Mouse (Mus musculus) ES-E14 (cell line): Measurements from ENCODE around the gene Clec16a.

ENCODE experiments used
- HCFC1 ChIP-seq: IDR thresholded peaks from 2 replicates; pipeline ENCODE4 v1.6.1; 2012; ENCODE audit warnings: low read length, inconsistent platforms, borderline replicate concordance; ENCODE audit not compliant: insufficient read depth
- ZC3H11A ChIP-seq: IDR thresholded peaks from 2 replicates; pipeline ENCODE4 v1.6.1; 2012; ENCODE audit warnings: low read depth, mild to moderate bottlenecking, inconsistent platforms, low read length, borderline replicate concordance

DNA sequence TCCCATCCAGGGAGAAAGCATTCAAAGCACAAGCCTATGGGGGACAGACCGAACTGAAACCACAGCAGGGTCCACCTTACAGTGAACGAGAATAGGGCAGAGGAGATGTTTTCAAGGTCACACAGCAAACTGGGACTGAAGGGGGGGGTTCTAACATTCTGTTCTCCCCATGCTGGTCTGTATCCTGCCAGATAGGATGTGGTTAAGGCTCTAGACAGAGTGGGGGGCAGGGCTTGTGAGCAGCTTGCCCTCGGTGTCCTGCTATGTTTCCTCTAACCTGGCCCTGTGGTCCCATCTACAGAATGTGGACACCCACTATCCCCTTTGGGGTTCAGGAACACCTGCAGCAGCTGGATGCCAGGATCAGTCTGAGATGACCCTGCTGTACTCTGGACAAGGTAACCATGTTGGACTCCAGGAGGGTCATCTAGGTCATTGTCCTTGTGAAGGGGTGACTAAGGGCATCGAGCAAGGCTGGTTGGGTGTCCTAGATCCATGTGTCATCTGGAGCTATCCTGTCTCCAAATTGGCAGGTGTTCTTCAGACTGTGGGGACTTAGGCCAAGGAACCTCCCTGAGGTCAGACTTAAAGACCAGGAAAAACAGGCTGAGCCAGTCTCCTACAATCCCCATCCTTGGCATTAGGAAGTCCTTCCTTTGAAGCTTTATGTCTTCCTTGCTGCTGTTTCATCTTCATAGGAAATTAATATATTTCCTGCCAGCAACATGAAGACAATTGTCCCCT, 20.1 kb upstream of the Clec16a start:
- TF ChIP-seq ZC3H11A (no peak), HCFC1 (no peak)
